Mouse (Mus musculus) bone marrow macrophage, adult 2 months (primary cell): Measurements from ENCODE around the gene Lmnb2. TPM values are rescaled to one million over a fixed set of nuclear protein-coding genes. Genes with fewer than 3 reads are reported as not detected.

Experiments used
- H3K27ac ChIP-seq: 2 replicates; pipeline ENCODE4 v1.5.1; 2012; ENCODE audit warnings: low read depth, low read length; ENCODE audit not compliant: insufficient read depth
- H3K4me1 ChIP-seq: 2 replicates; pipeline ENCODE4 v1.6.1; 2012; ENCODE audit warnings: low read length; ENCODE audit not compliant: control insufficient read depth, insufficient read depth
- H3K4me3 ChIP-seq: 2 replicates; pipeline ENCODE4 v1.5.1; 2012; ENCODE audit warnings: mild to moderate bottlenecking, low read length, moderate library complexity; ENCODE audit not compliant: insufficient read depth
- CTCF ChIP-seq: IDR thresholded peaks from 2 replicates; pipeline ENCODE4 v1.5.1; 2012; ENCODE audit warnings: low read depth, mild to moderate bottlenecking, low read length, moderate library complexity
- POLR2A ChIP-seq: IDR thresholded peaks from 2 replicates; pipeline ENCODE4 v1.6.1; 2012; ENCODE audit warnings: mild to moderate bottlenecking, low read depth, low read length, borderline replicate concordance
- polyA plus RNA-seq: library from polyadenylated mRNA; stranded (reverse); fragments of >200 nt; gene quantifications from 2 replicates; pipeline ENCODE4 v1.2.4, GENCODE M21; 2012; ENCODE audit not compliant: missing spikeins, insufficient read depth, insufficient read length

The Lmnb2 gene
- polyA plus RNA-seq, 1 experiment, result 19.5 TPM

- TF ChIP-seq POLR2A, result no peak
- TF ChIP-seq CTCF, result no peak
- no peak overlapping the region for H3K27ac ChIP-seq
- no peak overlapping the region for H3K4me3 ChIP-seq
- H3K4me1 ChIP-seq, result peaks cover 3% of the 10 kb centered on the region; the same call in 1 of the 2 replicates
These were observed 3.8 kb downstream of the Lmnb2 start for GRCm38 (mm10) chr10:80914253-80914656.

GRCm38 (mm10) chr10:80913364-80914011 is 4.6 kb downstream of the Lmnb2 start:
- Histone ChIP-seq H3K4me1 (peaks cover 1% of the 10 kb centered on the region; the same call in 1 of the 2 replicates), H3K4me3 (no peak overlapping the region), H3K27ac (no peak overlapping the region)
- no peak for TF ChIP-seq POLR2A
- TF ChIP-seq CTCF, result no peak

GRCm38 (mm10) chr10:80911891-80912290 is 6.2 kb downstream of the Lmnb2 start:
- H3K4me1 ChIP-seq, result no peaks in the 10 kb centered on the region
- no peak overlapping the region for H3K4me3 ChIP-seq
- no peak for TF ChIP-seq CTCF
- no peak for TF ChIP-seq POLR2A
- H3K27ac ChIP-seq, result no peak overlapping the region

- no peak overlapping the region for H3K4me3 ChIP-seq
- TF ChIP-seq CTCF (no peak), POLR2A (no peak)
- H3K27ac ChIP-seq, result no peak overlapping the region
- no peaks in the 10 kb centered on the region for H3K4me1 ChIP-seq
These were observed 6.7 kb downstream of the Lmnb2 start for GRCm38 (mm10) chr10:80911354-80911753.

GRCm38 (mm10) chr10:80909375-80910162 is 8.5 kb downstream of the Lmnb2 start:
- H3K4me3 ChIP-seq, result no peak overlapping the region
- no peak overlapping the region for H3K27ac ChIP-seq
- H3K4me1 ChIP-seq, result no peaks in the 10 kb centered on the region
- TF ChIP-seq CTCF, result no peak

- H3K27ac ChIP-seq, result no peak overlapping the region
- no peak for TF ChIP-seq POLR2A
- TF ChIP-seq CTCF, result no peak
- no peak overlapping the region for H3K4me3 ChIP-seq
- H3K4me1 ChIP-seq, result peaks cover 5% of the 10 kb centered on the region; the same call in 1 of the 2 replicates
These were observed 13.3 kb downstream of the Lmnb2 start for GRCm38 (mm10) chr10:80904709-80905108.

- TF ChIP-seq POLR2A (no peak), CTCF (no peak)
- no peak overlapping the region for H3K27ac ChIP-seq
- H3K4me3 ChIP-seq, result no peak overlapping the region
- H3K4me1 ChIP-seq, result peaks cover 5% of the 10 kb centered on the region
These were observed 13.9 kb downstream of the Lmnb2 start for GRCm38 (mm10) chr10:80904004-80904693.

GRCm38 (mm10) chr10:80903282-80903681 is 14.8 kb downstream of the Lmnb2 start:
- no peak overlapping the region for H3K4me3 ChIP-seq
- no peak for TF ChIP-seq POLR2A
- no peak for TF ChIP-seq CTCF
- H3K27ac ChIP-seq, result no peak overlapping the region
- H3K4me1 ChIP-seq, result peaks cover 8% of the 10 kb centered on the region

GRCm38 (mm10) chr10:80902273-80902940 is 15.6 kb downstream of the Lmnb2 start:
- Histone ChIP-seq H3K27ac (no peak overlapping the region), H3K4me1 (peaks cover 8% of the 10 kb centered on the region), H3K4me3 (no peak overlapping the region)
- TF ChIP-seq POLR2A, result no peak
- no peak for TF ChIP-seq CTCF
